Mouse (Mus musculus) CH12.LX (cell line): Measurements from ENCODE around the gene Acadsb. TPM values are rescaled to one million over a fixed set of nuclear protein-coding genes. Genes with fewer than 3 reads are reported as not detected.
A peak's percentile ranks its signal among the peaks of the same experiment; 100 is the strongest.

ENCODE experiments used
- DNase-seq: peaks from one replicate; pipeline ENCODE4 v3.0.0-alpha.2; 2013; ENCODE audit errors: extremely low read depth
- H3K27ac ChIP-seq: 2 replicates; pipeline ENCODE4 v1.5.1; 2012; ENCODE audit warnings: low read depth, mild to moderate bottlenecking, control low read depth, moderate library complexity; ENCODE audit not compliant: insufficient read depth
- H3K27me3 ChIP-seq: replicated peaks from 2 replicates; pipeline ENCODE3; 2012; ENCODE audit warnings: inconsistent platforms
- H3K36me3 ChIP-seq, 2 experiments: replicated peaks in 1 of 2; 2 replicates each; pipeline versions ENCODE3 to v1.6.1; 2012; ENCODE audit warnings: inconsistent platforms in 1 of 2, low read length in 1 of 2, mild to moderate bottlenecking in 1 of 2, mixed read lengths in 1 of 2, moderate library complexity in 1 of 2; ENCODE audit not compliant: control insufficient read depth in 1 of 2, insufficient read depth in 1 of 2
- H3K4me1 ChIP-seq, 2 experiments: 2 replicates each; pipeline ENCODE4 v1.6.1; 2012; ENCODE audit warnings: inconsistent platforms in 1 of 2, moderate library complexity in 1 of 2; ENCODE audit not compliant: insufficient read depth in 2 of 2, control insufficient read depth in 1 of 2
- H3K4me2 ChIP-seq: 2 replicates; pipeline ENCODE4 v1.6.1; 2012; ENCODE audit warnings: low read depth, mild to moderate bottlenecking, control low read depth; ENCODE audit not compliant: poor library complexity, insufficient read depth, severe bottlenecking
- H3K4me3 ChIP-seq, 3 experiments: fragments of 150-350 bp in 1 of 3; sonication (generic) in 1 of 3; replicated peaks in 1 of 3; 2 replicates each; pipeline versions ENCODE3 to v1.5.1; 2011 to 2012; ENCODE audit warnings: low read depth in 2 of 3, low read length in 2 of 3, mild to moderate bottlenecking in 2 of 3, moderate library complexity in 2 of 3, control low read depth in 1 of 3, improper control_type of control experiment in 1 of 3, inconsistent platforms in 1 of 3, mixed read lengths in 1 of 3; ENCODE audit not compliant: poor library complexity in 1 of 3
- H3K79me2 ChIP-seq: replicated peaks from 2 replicates; pipeline ENCODE4 v1.6.1; 2012; ENCODE audit warnings: mild to moderate bottlenecking, moderate library complexity; ENCODE audit not compliant: control insufficient read depth, poor library complexity, insufficient read depth, severe bottlenecking; ENCODE audit errors: extremely low read depth
- H3K9ac ChIP-seq: 2 replicates; pipeline ENCODE4 v1.6.1; 2012; ENCODE audit warnings: low read depth, mild to moderate bottlenecking, control low read depth, moderate library complexity; ENCODE audit not compliant: insufficient read depth
- H3K9me3 ChIP-seq: replicated peaks from 2 replicates; pipeline ENCODE3; 2012; ENCODE audit warnings: low read length, inconsistent platforms, mixed read lengths
- BHLHE40 ChIP-seq: IDR thresholded peaks from 2 replicates; pipeline ENCODE4 v1.6.1; 2011; ENCODE audit warnings: mild to moderate bottlenecking, low read depth, low read length, improper control_type of control experiment
- CHD1 ChIP-seq: IDR thresholded peaks from 2 replicates; pipeline ENCODE4 v1.6.1; 2012; ENCODE audit warnings: low read depth, low read length, improper control_type of control experiment, inconsistent platforms
- CHD2 ChIP-seq: IDR thresholded peaks from 2 replicates; pipeline ENCODE4 v1.6.1; 2011; ENCODE audit warnings: low read length, improper control_type of control experiment
- CTCF ChIP-seq, 2 experiments: IDR thresholded peaks in 1 of 2; conservative IDR thresholded peaks in 1 of 2; 2 replicates each; pipeline ENCODE4 v1.5.1; 2011 to 2012; ENCODE audit warnings: low read depth in 2 of 2, low read length in 2 of 2, improper control_type of control experiment in 1 of 2, inconsistent platforms in 1 of 2, mild to moderate bottlenecking in 1 of 2, moderate library complexity in 1 of 2
- EP300 ChIP-seq: IDR thresholded peaks from 2 replicates; pipeline ENCODE4 v1.6.1; 2011; ENCODE audit warnings: low read length, improper control_type of control experiment
- ETS1 ChIP-seq: conservative IDR thresholded peaks from 2 replicates; pipeline ENCODE4 v1.6.1; 2012; ENCODE audit warnings: low read depth, mild to moderate bottlenecking, inconsistent platforms, low read length, improper control_type of control experiment, moderate library complexity
- GABPA ChIP-seq: IDR thresholded peaks from 2 replicates; pipeline ENCODE4 v1.6.1; 2012; ENCODE audit warnings: low read depth, low read length, improper control_type of control experiment, inconsistent platforms; ENCODE audit not compliant: insufficient replicate concordance
- IRF4 ChIP-seq: IDR thresholded peaks from 2 replicates; pipeline ENCODE4 v1.6.1; 2014; ENCODE audit warnings: low read depth, mild to moderate bottlenecking, inconsistent platforms, low read length, improper control_type of control experiment
- KAT2A ChIP-seq: IDR thresholded peaks from 2 replicates; pipeline ENCODE4 v1.6.1; 2012; ENCODE audit warnings: low read length, improper control_type of control experiment, inconsistent platforms; ENCODE audit not compliant: insufficient replicate concordance
- MAFK ChIP-seq: IDR thresholded peaks from 2 replicates; pipeline ENCODE4 v1.6.1; 2011; ENCODE audit warnings: low read length, improper control_type of control experiment; ENCODE audit not compliant: insufficient replicate concordance
- MAX ChIP-seq: IDR thresholded peaks from 2 replicates; pipeline ENCODE4 v1.6.1; 2011; ENCODE audit warnings: low read length, improper control_type of control experiment
- MAZ ChIP-seq: IDR thresholded peaks from 2 replicates; pipeline ENCODE4 v1.6.1; 2012; ENCODE audit warnings: low read depth, mild to moderate bottlenecking, inconsistent platforms, low read length, improper control_type of control experiment, moderate library complexity
- MXI1 ChIP-seq: IDR thresholded peaks from 2 replicates; pipeline ENCODE4 v1.6.1; 2011; ENCODE audit warnings: mild to moderate bottlenecking, low read depth, low read length, improper control_type of control experiment
- MYC ChIP-seq: IDR thresholded peaks from 2 replicates; pipeline ENCODE4 v1.6.1; 2011; ENCODE audit warnings: low read depth, mild to moderate bottlenecking, improper control_type of control experiment, low read length
- NELFE ChIP-seq: IDR thresholded peaks from 2 replicates; pipeline ENCODE4 v1.6.1; 2011; ENCODE audit warnings: low read depth, low read length, improper control_type of control experiment
- NRF1 ChIP-seq: IDR thresholded peaks from 2 replicates; pipeline ENCODE4 v1.6.1; 2014; ENCODE audit warnings: low read depth, mild to moderate bottlenecking, inconsistent platforms, low read length, improper control_type of control experiment, moderate library complexity
- PAX5 ChIP-seq: IDR thresholded peaks from 2 replicates; pipeline ENCODE4 v1.6.1; 2012; ENCODE audit warnings: low read length, inconsistent platforms, mixed read lengths
- POLR2AphosphoS2 ChIP-seq: IDR thresholded peaks from 2 replicates; pipeline ENCODE4 v1.6.1; 2011; ENCODE audit warnings: low read depth, low read length, improper control_type of control experiment
- RAD21 ChIP-seq: IDR thresholded peaks from 2 replicates; pipeline ENCODE4 v1.6.1; 2011; ENCODE audit warnings: low read depth, mild to moderate bottlenecking, low read length, improper control_type of control experiment, moderate library complexity
- SMC3 ChIP-seq: IDR thresholded peaks from 2 replicates; pipeline ENCODE4 v1.6.1; 2011; ENCODE audit warnings: low read depth, low read length, improper control_type of control experiment
- TBP ChIP-seq: conservative IDR thresholded peaks from 2 replicates; pipeline ENCODE4 v1.6.1; 2011; ENCODE audit warnings: low read depth, low read length, improper control_type of control experiment
- UBTF ChIP-seq: IDR thresholded peaks from 2 replicates; pipeline ENCODE4 v1.6.1; 2012; ENCODE audit warnings: low read depth, mild to moderate bottlenecking, inconsistent platforms, low read length, improper control_type of control experiment, moderate library complexity
- ZC3H11A ChIP-seq: IDR thresholded peaks from 2 replicates; pipeline ENCODE4 v1.6.1; 2012; ENCODE audit warnings: low read depth, mild to moderate bottlenecking, inconsistent platforms, low read length, improper control_type of control experiment
- ZMIZ1 ChIP-seq: IDR thresholded peaks from 2 replicates; pipeline ENCODE4 v1.6.1; 2012; ENCODE audit warnings: low read depth, mild to moderate bottlenecking, inconsistent platforms, low read length, improper control_type of control experiment
- dilution Hi-C: fragments of 300-500 bp; cut with MboI; formaldehyde crosslinking; loops from 2 replicates; pipeline ENCODE4 v1.14.3; 2020; ENCODE audit warnings: low sequenced_read_pairs; ENCODE audit not compliant: extremely low pct_unique_long_range_greater_than_20kb, extremely low pct_ligation_motif_present
- in situ Hi-C: fragments of 300-500 bp; cut with MboI; formaldehyde crosslinking; loops from 3 replicates; pipeline ENCODE4 v1.14.3; 2019; ENCODE audit warnings: low sequenced_read_pairs, low pct_ligation_motif_present, low pct_unique_long_range_greater_than_20kb, mixed read lengths
- polyA plus RNA-seq: library from polyadenylated mRNA; unstranded; fragments of >175 nt; gene quantifications from 2 replicates; pipeline ENCODE4 v1.2.1, GENCODE M21; 2012; ENCODE audit warnings: low read depth; ENCODE audit not compliant: insufficient read length
- total RNA-seq, 2 experiments: library from RNA; depleted of rRNA; stranded (reverse); fragments of 300-350 nt in 1 of 2; fragments of >200 nt in 1 of 2; gene quantifications; 2 replicates each; pipeline ENCODE4 v1.2.3; 2012 to 2014

Gene Acadsb
- total and polyA plus RNA-seq, 3 experiments: 11.1 to 15.6 (median 11.2) TPM

GRCm38 (mm10) chr7:131370648-131371469, 39.5 kb upstream of the Acadsb start, which contains the start of gene Pstk (continued):
- TF ChIP-seq CHD1 (no peak), POLR2AphosphoS2 (no peak; the same call in 1 of the 2 replicates), MXI1 (peak; percentile 59), PAX5 (no peak), ZC3H11A (no peak), ZMIZ1 (peak; percentile 67; the same call in 1 of the 2 replicates), CHD2 (no peak), IRF4 (no peak), ETS1 (no peak), MAX (no peak)
- TF ChIP-seq, all 38 proteins: peak for 14

GRCm38 (mm10) chr7:131371470-131371860, 38.9 kb upstream of the Acadsb start:
- in situ Hi-C loops: no loop called here

More at GRCm38 (mm10) chr7:131371470-131371860, 38.9 kb upstream of the Acadsb start:
- no peak for DNase-seq
- TF ChIP-seq TBP (no peak; the same call in 1 of the 2 replicates), POLR2AphosphoS2 (no peak), MYC (no peak), MAFK (no peak), NRF1 (no peak), CTCF (conservative IDR thresholded peaks at IDR 0.05 in 1 of 2, IDR thresholded peaks at IDR 0.05 in 1 of 2; ENCODE audit: low read depth in 2 of 2, low read length in 2 of 2) (no peak), NELFE (no peak), BHLHE40 (no peak), SMC3 (no peak), EP300 (no peak), MAX (no peak), CHD1 (no peak), ZC3H11A (no peak), MAZ (no peak), GABPA (no peak), KAT2A (no peak), UBTF (no peak), RAD21 (no peak)
- H3K36me3 ChIP-seq: peaks cover 0 to 16% of the 10 kb centered on the region in 2 experiments
- H3K79me2 ChIP-seq: no peaks in the 10 kb centered on the region
- peaks cover 2 to 15% of the 10 kb centered on the region in 2 experiments; a peak in 3 of 4 replicates for H3K4me1 ChIP-seq
- H3K27ac ChIP-seq: 0 out of 2 replicates have a peak overlapping the region, but pooled peaks have one; percentile 34
- dilution Hi-C loops: no loop called here
- H3K4me3 ChIP-seq: peak overlapping the region; percentile 61 to 88 (median 79)
- H3K9me3 ChIP-seq: no peaks in the 10 kb centered on the region
- H3K4me2 ChIP-seq: peak overlapping the region; percentile 55
- peak overlapping the region; percentile 70 for H3K9ac ChIP-seq
- H3K27me3 ChIP-seq: peaks cover 4% of the 10 kb centered on the region
